Mouse (Mus musculus) thymus, adult 18-20 months (tissue): ENCODE measurements around the gene Tekt1.
A peak's percentile ranks its signal among the peaks of the same experiment; 100 is the strongest.

Experiments
- DNase-seq, 2 experiments: peaks; one replicate each; pipeline ENCODE4 v3.0.0; 2022; ENCODE audit warnings: mixed read lengths in 2 of 2

The Tekt1 gene

DNA sequence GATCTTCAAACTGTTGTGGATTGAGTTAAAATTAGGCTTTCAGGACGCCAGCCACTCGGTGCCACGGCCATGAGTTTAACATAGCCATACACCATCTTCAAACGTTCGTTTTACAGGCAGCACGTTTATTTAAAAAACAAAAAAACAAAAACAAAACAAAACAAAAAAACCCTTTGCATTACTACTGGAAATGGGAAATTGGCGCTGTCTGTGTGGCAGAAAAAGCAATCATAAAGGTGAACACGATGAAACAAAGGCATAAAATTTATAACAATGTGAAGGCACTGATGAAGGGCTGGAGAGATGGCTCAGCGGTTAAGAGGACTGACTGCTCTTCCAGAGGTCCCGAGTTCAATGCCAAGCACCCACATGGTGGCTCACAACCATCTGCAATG is at the start of gene Tekt1:
Tekt1 (minus strand) TSS at position 96 of the 395 bp plus-strand sequence.
- no peak for DNase-seq

DNA sequence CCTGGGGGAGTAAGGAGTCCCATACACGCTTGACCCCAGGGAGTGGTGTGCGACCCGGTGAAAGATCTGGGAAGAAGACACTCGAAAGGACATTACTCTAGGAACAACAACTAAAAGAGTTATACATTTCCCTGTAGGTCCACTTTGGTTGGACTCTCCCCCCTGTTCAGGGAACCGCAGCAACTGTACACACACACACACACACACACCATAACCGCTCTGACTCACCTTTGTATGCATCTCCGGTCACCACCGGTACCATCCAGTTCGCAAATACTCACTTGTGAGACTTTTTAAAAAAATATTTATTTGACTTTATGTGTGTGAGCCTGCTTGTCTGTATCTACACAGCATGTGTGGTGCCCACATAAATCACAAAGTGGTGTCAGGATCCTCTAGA is 49.7 kb upstream of the Tekt1 start:
- DNase-seq, result no peak

DNA sequence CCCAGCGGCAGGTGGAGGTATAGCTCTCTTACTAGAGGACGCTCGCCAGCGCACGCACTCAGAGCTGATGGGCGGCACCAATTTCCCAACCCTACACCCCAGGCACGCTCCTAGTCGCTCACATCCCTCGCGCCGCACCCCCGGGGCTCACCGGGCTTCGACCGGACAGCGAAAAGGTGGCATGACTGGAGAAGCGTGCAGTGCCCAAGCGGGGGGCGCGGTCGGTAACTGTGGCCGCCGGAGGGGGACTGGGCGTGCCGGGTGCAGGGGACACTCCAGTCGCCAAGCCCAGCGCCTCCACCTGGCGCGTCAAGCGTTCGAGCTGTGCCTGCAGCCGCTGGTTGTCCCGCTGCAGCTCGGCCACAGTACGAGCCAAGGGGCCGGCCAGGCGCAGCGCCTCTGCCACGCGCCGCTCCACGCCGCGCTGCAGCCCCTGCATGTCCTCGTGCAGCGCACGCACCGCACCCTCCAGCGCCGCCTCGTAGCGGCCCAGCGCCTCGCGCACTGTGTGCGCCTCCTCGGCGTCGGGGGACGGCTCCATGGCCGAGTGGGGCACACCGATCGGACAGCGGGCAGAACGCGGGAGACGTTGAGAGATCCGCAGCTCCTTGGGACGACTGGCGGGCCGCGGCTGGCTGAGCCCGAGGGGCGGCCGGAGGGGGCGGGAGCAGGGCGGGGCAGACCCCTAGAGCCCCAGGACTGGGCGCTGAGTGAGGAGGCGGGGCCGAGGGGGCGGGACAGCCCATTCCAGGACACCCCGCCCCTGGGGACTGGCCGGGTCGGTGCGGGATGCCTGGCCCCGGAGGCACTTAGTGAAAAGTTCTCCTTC is 49.1 kb upstream of the Tekt1 start, which contains the start of gene Smtnl2:
Smtnl2 (minus strand) TSS at position 621 of the 829 bp plus-strand sequence.
- peak; percentile 15 to 23 for DNase-seq

DNA sequence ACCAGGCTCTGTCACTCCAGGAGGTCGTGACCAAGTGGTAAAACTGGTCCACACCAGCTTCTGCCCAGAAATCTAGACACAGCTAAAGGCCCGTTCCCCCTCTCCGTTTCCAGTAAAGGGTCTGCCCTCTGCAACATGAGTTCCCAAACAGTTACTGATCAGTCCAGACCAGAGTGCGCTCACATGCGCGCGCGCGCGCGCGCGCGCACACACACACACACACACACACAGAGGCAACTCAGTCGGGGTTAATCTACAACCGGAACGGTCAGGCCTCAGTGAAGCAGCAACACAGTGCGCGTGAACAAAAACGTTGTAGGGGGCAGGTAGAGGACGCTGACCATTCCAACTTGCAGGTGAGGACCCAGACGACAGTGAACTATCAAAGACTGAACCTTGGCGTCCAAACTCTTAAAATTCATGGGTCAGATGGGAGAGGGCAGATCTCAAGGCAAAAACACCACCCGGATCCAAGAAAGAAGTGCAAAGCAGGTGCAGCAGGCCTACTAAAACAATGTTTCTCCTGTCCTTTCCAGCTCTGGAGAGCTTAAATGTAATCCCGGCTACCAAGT is 48.4 kb upstream of the Tekt1 start:
- no peak for DNase-seq

DNA sequence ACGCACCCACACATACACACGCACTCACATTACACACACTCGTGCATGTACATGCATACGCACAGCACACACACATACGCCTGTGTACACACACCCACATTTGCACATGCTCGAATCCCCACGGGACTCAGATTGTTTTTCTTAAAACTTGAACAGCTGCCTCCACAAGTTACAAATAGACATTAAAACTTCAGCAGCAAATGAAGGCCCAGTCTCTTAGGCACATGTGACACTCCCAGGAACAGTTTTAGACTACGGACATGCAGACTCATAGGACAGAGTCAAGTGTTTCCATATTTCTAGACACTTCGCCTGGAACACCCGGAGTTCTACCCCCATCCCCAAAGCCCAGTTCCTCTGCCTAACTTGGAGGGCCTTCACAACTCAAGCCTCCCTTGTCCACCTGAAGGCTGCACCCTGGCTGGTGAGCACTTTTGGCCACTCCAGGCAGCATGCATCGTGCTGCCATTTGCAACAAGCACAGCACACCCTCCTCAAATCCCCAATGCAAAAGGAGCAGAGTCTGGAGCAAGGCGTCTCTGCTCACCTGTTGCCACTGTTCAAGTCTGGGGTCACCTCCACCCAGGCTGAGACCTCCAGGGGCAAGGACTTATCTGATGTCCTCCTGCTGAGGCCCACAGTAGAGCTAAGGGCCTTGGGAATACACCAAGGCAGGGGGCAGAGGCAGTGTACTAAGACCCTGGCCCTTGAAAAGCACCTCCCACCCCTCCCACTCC is 47.6 kb upstream of the Tekt1 start:
- no peak for DNase-seq

DNA sequence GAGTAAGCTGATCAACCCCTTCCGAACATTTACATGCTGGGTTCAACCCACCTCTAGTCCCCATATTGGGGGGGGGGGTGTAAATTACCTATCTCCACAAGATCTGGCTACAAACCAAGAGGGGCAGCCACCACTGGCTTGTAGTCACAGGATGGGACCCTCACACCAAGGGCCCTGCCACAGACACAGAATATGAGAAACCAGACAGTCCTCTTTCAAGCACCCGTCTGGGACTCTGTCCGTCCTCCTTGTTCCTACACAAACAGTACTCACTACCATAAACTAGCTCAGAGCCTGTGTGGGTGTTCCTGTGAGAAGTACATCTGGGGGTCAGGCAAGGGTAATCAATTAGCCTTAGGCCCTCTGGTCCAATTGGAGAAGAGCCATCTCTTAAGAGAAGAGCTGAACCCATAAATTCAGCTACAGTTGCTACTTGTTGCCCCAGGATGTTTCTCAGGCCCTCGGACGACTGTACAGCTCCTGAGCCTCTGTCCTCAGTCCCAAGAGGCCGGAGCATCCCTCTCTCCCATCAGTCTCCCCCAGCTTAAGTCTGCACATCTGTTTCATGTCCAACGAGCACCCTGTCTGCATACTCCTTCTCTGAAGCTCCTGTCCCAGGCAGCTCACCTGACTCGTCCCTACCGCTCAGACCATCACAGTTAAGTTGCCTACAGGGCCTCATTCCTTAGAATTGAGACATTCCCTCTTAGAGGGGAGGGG is 46.4 kb upstream of the Tekt1 start:
- no peak for DNase-seq

DNA sequence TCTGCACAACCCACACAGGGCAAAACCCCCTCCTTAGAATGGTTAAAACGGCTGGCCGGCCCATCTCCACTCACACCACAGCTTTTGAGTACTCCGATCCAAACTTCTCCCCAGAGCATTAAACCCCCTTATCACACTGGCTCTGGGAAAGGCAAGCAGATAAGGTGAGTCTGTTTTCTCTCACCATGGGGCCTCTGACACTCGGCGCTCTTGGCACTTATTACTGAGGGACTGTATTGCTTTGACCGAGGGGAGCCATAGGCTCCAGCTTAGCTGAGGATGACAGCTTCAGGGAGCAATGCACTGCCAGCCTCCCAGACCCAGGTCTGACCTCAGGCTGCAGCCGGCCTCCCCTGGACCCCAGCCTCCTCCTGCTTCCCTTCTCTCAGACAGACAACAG is 45.3 kb upstream of the Tekt1 start:
- no peak for DNase-seq

DNA sequence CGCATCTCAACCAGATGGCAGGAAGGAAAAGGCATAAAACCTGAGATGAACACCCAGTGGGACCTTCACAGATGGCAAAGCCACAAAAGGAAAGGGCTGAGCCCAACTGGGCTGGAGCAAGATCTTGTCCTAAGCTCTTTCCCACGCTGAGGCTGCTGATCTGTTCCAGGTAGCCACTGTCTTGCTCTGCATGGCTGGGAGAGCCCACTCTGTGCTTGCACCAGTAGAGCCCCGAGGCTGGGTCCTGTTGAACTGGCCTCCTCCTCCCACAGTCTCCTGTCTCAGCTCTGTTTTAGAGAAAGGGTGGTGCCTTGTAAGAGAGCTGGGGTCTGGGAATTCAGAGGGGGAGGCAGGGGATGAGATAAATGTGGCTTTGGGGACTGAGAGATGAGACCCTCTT is 44.8 kb upstream of the Tekt1 start:
- DNase-seq, result no peak

DNA sequence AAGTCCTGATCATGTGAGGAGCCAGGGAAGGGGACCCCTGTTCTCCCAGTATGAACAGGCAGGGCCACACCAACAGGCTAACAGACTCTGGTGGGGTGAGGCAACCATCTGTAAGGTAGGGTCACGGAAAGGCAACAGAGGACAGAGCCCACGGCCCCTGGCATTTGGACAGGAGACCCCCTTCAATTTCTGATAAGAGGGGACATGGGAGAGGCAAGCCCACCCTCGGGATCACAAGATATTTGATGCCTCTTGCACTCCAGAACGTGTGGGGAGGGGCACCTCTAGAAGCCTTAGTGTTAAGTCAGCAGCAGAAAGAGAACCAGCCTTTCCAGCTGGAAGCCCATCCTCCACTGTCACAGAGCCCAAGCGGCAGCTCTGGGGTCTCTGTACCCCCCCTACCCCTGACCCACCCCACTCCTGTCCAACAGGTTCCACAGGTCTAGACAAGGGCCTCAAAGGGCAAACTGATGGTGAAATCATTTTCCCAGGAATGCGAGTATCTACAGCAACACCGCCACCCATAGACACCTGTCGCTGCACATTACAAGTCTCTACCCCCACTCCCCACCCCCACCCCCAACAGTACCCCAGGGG is 43.9 kb upstream of the Tekt1 start:
- DNase-seq, result no peak

DNA sequence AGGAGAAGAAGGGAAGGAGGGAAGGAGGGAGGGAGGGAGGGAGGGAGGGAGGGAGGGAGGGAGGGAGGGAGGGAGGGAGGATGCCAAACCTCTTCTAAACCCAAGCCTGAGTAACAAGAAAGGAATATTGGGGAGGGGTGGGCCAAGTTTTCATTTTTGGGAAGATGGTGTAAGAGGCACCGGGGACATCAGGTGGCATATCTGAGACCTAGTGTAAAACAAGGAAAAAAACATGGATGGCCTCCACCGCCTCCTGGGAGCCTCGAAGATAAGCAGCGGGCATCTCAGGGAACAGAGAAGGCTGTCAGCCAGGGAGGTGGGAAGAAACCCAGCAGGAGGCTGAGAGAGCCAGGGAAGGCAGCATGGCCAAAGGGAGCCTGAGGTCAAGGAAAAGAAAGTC is 43.3 kb upstream of the Tekt1 start:
- DNase-seq, result no peak

DNA sequence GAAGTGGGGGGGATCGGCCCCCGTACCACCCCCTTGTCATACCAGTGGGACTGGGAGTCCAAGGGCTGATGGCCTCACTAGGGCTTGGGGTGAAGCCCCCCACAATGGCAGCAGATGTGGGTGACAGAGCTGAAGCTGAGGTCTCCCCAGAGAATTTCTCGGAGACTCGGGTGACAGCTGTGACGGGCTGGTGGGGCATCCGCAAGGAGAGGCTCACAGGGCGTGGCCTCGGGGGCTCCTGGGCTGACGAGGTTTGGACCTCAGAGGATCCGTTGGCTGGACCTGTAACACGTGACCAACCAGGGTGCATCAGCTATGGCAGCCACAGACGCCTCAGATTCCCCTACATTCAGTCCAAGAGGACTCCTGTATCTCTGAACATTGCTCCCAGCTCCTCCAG is 40.7 kb upstream of the Tekt1 start:
- no peak for DNase-seq

DNA sequence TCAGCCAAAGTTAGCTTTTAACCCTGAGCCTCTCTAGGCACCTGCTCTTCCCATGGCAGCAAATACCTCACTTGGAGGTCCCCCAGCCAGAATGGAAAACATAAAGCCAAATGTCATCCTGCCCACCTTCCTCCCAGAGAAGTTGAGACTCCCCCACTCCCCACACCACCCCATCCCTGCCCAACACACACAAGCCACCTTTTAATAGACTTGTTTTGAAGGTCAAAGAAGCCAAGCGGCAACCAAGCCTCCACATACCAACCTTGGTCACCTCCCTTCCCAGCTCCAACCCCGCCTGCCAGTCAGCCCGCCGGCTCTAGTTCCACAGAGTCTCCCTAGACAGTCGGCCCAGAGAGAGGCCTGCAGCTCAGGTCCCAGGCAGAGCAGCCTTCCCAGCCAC is 39.8 kb upstream of the Tekt1 start:
- DNase-seq, result no peak

DNA sequence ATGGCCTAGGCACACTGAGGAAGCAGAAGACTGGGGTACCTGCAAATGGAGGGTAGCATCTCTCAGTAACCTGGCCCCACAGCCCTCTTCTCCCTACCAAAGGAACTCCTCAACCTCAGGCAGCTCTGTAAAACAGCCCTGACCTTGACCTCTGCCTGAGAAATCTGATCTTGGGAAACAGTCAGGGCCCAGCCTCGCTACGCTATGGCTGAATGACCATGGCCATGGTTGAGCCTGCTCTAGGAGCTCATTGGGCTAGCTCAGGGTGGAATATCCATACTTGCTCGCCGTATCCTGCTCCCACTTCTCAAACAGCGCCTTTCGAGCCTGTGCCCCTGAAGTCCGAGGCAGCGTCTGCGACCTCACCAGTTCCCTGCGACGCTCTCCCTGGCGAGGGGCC is 38.8 kb upstream of the Tekt1 start:
- DNase-seq, result no peak

DNA sequence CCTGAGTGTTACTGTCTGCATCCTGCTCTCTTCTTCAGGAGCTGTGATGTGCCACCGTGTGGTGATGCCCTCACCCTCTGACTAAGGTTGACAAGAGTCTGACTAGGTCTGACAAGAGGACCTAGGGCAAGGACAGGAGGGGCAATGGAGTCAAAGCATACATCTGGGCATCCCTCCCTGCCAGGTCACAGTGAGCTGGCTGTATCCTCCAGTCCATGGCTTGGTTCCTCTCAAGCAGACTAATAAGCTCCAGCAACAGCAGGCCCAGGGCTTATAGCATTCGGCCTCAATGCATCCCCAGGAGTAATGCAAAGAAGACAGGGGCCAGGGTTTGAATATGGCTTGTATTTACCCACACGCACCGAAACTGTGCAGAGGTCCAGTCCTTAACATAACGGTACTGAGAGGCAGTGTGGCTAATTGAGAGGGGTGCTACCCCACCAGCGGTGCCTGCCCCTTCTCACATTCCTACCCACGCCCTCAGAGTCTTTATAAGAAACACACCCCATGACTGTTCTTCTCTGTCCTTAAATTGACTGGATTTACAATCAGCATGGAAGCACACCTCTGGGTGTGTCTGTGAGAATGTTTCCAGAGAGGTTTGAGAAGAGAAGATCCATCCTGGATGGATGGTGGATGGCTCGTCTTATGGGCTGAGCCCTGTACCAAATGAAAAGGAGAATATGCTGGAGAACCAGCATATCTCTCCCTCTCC is 35.7 kb upstream of the Tekt1 start:
- DNase-seq, result no peak

DNA sequence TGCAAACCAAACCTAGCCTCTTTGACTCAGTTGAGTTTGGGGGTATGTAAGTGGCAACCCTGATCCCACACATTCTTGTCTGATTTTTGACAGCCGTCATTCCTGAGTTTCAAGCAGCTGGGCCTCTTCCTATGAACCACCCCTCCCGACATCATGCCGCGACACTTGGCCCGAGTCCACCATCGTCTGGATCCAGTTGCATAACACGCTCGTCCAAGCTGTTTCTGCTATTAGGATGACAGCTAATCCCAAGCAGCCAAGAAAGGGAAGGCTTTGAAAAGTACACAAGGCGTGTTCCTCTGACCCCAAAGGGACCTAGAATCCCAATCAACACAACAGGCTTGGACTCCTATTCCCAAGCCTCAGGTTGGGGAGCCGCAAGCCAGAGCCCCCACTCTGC is 34.8 kb upstream of the Tekt1 start:
- no peak for DNase-seq

DNA sequence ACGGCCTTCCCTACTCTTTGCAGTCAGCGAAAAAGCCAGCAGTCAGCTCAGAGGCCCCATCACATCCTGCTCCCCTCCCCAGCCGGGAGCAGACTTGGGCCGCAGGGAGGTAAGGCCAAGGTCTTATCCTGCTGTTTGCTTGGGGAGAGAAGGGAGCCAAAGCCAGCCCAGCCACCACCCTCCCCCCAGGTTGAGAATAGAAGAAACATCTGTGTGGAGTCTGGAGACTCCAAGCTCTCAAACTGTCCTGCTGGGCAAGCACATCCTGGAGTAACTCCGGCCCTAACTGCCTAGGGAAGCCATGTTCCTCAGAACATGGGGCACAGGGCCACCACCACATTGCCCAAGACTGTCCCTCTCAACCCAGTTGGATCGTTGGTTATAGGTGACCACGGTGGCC is 34.4 kb upstream of the Tekt1 start:
- DNase-seq, result no peak

DNA sequence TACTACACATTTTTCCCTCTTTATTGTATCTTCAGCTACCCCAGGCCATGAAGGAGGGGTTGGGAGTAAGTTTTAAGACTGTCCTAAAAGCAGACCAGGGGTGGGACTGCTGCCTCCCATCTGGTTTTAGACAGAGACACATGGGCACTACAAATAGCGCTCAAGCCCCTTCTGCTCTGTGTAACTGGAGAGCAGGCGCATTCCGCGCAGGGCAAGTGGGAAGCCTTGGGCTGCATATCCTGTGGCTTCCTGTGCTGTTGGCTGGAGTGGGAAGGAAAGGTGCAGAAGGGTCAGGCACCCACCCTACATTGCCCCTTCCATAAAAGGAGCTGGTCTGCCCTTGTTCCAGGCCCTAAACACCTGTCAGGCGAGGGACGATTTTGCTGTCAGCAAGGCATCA is 33.4 kb upstream of the Tekt1 start:
- DNase-seq, result no peak

DNA sequence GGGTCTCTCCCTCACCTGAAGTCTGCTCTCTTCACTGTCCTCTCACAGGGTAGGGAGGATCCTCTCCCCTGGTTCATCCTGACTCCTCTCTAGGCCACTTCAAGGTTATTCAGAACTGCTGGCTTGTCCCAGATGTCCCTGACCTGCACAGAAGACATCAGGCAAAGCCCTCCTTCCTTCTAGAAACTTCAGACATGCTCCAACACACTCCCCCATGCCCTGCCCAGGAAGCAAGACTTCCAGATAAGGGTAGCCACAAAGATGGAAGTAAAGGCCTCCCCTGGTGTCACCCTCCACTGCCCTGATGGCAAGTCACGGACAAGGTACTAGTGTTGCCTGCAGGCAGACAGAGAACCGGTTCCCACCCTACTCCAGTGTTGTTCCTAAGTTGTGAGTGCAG is 32.5 kb upstream of the Tekt1 start:
- no peak for DNase-seq

DNA sequence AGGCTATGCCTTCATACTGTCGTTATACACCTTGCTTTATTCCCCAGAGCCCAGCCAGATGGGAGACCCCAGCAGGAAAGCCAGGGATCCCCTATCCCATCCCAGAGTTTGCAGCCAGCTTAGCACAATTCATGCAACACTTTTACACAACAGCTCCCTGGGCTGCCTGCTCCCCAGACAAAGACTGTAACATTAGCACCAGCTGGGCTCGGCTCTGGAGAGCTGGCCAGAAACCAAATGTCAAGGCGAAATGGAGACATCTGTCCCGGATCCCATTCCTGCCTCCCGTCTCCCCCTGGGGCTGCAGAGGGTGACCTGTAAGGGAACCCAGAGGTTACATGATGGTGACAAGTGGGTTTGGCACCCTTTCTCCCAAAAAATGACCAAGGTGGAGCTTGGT is 31.4 kb upstream of the Tekt1 start:
- DNase-seq, result no peak

DNA sequence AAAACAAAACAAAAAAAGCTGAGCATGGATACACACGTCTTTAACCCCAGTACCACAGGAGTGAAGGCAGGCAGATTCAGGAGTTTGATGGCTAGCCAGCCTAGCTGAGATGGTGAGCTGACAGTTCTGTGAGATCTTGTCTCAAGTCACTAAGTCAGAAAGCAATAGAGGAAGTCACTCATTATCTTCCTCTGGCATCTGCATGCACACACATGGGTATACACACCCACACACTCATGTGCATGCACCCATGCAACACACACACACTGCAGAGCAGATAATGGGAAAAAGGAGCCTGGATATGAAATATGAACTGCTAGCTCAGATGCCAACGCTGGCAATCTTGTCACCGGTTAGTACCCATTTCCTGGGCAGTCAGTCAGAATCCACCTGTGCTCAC is 31.0 kb upstream of the Tekt1 start:
- DNase-seq, result no peak

DNA sequence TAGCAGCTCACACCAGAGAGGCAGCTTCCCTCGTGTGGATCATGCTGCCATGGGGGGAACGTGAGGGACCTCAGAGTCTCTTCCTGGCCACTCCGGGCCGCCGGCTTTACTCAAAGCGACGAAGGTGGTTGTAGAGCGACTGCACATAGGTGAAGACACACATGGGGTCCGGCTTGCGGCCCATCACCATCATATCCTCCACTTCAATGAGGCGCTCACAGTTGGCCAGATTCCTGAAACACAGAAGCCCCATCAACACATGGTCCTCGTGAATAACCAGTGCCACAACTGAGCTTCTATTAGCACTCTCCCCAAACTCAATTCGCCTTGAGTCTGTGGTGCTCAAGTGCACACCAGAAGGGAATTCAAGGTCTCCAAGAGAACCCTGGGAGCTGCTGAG is 28.9 kb upstream of the Tekt1 start:
- DNase-seq, result no peak

DNA sequence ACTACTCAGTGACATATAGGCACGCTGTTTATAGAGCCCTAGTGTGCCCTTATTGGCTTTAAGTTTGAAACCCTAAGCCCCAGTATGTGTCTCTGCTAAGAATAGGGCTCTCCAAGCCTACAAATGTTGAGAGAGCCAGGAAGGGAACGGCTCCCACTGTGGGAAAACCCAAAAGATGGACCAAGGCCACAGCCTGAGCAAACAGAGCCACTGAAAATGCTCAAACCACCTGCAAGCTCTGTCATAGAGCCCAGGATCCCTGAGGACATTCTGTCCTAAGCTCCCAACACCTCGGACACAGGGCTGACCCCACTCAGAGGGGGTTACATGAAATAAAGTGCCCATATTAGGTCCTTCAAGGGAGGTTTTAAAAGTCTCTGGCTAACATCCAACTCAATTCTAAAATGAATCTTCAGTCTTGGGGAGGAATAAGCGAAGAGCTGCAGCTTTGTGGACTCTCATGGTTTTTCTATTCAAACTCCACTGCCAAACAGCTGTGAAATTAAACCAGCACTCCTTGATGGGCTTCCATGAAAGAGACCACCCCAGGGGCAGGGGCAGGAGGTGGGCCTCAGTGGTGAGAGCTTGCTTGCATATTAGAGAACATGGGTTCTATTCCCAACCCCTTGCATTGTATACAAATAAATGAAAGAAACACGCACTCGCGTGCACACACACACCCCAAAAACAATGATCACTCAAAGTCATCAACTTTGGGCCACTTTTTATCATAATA is 27.3 kb upstream of the Tekt1 start:
- no peak for DNase-seq
